Mouse (Mus musculus) fibroblast of lung, adult 2 months (primary cell): ENCODE data around the gene Cntfr.
A peak's percentile ranks its signal among the peaks of the same experiment; 100 is the strongest.

ENCODE experiments used
- DNase-seq: peaks from one replicate; pipeline ENCODE4 v3.0.0-alpha.2; 2011; ENCODE audit warnings: low read depth

The Cntfr gene

DNA sequence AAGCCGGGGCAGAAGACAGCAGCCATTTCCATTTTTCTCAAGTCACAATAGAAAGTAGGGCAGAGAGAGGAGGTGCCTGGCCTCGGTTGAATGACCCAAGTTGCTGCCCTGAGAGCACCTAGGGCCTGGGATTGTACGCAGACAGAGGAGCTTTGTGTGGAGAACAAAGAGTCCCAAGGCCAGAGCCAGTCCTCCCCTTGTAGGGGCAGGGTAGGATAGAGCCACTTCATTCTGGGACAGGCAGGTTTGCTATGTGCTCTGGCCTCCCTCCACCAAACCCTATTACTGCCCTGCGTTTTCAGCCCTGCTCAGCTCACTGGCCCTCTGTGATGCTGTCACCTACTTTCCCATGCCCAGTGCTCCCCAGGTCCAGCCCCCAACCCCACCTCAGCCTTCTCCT, 48.7 kb downstream of the Cntfr start:
- DNase-seq, result no peak

DNA sequence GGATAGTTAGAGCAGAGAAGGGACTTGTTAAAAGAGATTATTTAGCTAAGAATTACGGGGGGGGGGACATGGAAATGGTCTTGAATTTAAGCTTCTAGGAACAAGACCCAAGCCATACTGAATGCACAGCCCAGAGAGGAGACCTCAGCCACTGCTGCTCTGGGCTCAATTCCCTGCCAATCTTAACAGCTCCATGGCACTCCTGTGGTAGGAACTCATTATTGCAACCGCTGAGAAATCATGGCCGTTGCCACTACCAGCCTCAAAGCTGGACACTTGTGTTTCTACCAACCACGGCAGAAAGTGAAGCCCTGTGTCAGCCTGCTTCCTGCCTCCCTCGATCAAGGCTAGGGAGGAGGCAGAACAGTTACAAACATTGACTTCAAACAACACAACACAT, 51.4 kb downstream of the Cntfr start:
- no peak for DNase-seq

DNA sequence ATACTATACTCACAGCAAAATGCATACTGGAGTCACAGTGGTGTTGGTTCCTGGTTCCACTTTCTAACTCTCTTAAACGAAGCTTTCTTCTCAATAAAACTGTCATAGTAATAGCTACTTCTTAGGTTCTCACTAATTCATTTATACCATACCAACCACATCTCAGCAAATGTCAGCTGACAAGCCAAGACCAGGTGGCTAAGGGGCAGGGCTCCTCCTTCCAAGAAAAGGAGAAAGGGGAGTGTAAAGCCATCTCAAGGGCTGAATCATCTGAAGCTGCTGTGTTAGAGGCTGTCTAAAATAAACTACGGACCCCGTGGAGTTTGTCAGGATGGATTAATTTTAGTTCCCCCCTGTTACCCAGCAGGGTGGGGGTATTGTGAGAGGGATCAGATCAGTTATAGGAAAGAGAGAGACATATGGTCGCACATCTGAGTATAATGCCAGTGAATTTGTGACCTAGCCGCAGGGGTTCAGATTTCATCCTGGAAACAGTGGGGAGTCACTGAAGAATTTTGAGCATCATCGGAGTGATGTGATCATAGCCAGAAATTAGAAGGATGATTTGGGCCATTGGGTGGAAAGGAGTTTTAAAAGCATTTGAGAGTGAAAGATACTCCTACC, 55.6 kb downstream of the Cntfr start:
- no peak for DNase-seq

- peak; percentile 69 for DNase-seq
Observed at GRCm38 (mm10) chr4:41639913-41640507, 56.9 kb downstream of the Cntfr start, which contains the start of gene Enho. Enho (minus strand) TSS chr4:41640324.

- DNase-seq, result no peak
Observed at GRCm38 (mm10) chr4:41639214-41639841, 57.6 kb downstream of the Cntfr start.

GRCm38 (mm10) chr4:41638828-41639213, 58.1 kb downstream of the Cntfr start:
- no peak for DNase-seq

- no peak for DNase-seq
Observed at GRCm38 (mm10) chr4:41638186-41638731, 58.6 kb downstream of the Cntfr start.

- DNase-seq, result no peak
Observed at GRCm38 (mm10) chr4:41636882-41637635, 59.8 kb downstream of the Cntfr start.

GRCm38 (mm10) chr4:41636366-41636765, 60.5 kb downstream of the Cntfr start:
- DNase-seq, result no peak

DNA sequence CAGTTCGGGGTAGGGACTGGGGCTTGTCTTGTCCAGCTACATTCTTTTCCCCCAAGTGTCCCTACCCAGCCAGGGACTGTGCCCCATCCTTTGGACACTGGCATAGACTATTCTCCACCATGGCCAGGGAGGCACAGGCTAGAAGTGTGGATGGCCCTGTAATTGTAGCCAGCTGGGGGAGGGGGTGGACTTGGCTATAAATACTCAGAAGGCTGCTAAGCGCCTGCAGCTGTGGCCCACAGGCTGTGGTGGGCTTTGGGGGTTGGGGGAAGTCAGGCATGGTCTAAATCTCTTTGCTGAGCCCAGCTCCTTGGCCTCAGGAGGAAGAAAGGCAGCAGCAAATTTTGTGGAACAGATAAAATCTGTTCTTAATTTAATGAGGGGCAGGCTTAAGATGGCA, 61.0 kb downstream of the Cntfr start:
- no peak for DNase-seq

- no peak for DNase-seq
Observed at GRCm38 (mm10) chr4:41635224-41635623, 61.7 kb downstream of the Cntfr start.

DNA sequence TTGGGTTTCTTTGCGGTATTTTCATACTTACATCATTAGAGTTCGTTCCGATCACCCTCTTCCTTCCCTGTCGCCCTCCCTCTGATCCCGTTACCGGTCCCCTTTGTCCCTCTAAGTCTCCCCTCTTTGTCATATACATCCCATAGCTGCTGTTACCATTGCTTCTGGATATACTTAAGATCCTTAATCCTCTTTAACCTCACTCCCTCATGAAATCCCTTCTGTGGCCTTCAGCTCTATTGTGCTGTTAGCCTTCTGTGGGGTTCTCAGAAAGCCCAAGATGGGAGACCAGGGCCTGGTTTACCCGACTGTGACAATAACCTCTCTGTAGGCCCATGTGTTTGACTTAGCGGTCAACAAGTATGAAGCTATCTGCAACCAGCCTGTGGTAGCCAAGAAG, 62.3 kb downstream of the Cntfr start:
- no peak for DNase-seq

GRCm38 (mm10) chr4:41633001-41633400, 63.9 kb downstream of the Cntfr start:
- no peak for DNase-seq

- DNase-seq, result no peak
Observed at GRCm38 (mm10) chr4:41631390-41631789, 65.5 kb downstream of the Cntfr start.

DNA sequence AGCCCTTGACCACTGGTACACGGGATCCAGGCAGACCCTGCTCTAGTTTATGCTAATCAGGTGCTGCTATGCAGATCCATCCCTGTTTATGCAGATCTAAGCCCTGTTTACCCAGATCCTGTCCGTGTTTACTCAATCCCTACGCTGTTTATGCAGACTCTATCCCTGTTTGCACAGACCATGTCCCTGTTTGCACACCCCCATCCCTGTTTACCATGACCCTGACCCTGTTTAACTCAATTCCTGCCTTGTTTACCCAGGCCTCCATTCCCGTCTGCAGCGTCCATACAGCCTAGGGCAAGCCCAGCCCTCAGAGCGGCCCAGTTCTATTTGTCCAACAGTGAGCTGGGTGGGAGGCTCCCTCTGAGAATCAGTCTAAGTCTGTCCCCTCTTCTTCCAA, 66.7 kb downstream of the Cntfr start:
- no peak for DNase-seq

DNA sequence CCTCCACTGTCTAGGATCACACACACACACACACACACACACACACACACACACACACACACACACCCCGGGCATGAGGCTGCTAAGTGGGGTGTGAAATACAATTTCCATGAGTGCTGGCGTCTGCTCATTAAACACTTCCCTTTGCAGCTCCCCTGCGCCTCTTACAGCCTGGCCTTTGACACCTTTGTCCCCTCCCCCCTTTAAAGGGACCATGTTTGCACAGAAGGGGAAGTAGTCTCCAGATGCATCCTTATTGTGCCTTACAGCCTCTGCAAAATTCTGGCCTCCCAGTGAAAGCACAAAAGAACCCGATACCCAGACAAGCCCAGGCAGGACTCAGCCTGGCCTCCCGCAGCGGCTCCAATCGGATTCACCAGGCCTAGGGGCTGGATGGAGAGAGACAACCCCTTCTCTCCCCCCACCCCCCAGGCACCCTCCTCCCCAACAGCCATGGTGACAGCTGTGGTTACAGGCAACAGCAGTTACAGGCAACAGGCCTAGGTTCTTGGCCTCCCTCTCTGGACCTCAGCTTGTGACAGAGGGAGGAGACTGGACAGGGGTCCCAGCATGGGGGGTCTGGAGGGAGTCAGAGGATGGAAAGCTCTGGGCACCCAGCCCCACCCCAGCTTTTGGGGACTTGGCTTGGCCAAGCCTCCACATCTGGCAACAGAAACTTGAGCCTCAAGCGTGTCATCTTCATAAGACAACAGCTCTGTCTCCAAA, 68.5 kb downstream of the Cntfr start:
- no peak for DNase-seq

DNA sequence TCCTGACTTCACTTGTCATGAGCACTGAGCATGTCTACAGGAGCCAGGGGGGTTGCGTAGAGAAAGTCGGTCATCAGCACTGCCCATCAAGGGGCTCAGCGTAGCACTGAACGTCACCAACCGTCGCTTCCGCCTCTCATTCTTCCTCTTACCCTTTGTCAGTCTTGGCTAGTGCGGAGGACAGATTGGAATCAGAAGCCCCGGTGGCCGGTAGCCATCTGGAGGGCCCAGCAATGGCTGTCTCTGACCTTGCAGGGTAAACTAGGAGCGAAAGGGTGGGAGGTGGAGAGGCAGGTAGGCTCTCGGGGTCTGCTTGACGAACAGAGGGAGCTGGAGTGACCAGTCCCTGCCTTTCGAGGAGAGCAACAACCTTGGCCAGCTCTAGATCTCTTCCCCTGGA, 74.8 kb downstream of the Cntfr start:
- no peak for DNase-seq

DNA sequence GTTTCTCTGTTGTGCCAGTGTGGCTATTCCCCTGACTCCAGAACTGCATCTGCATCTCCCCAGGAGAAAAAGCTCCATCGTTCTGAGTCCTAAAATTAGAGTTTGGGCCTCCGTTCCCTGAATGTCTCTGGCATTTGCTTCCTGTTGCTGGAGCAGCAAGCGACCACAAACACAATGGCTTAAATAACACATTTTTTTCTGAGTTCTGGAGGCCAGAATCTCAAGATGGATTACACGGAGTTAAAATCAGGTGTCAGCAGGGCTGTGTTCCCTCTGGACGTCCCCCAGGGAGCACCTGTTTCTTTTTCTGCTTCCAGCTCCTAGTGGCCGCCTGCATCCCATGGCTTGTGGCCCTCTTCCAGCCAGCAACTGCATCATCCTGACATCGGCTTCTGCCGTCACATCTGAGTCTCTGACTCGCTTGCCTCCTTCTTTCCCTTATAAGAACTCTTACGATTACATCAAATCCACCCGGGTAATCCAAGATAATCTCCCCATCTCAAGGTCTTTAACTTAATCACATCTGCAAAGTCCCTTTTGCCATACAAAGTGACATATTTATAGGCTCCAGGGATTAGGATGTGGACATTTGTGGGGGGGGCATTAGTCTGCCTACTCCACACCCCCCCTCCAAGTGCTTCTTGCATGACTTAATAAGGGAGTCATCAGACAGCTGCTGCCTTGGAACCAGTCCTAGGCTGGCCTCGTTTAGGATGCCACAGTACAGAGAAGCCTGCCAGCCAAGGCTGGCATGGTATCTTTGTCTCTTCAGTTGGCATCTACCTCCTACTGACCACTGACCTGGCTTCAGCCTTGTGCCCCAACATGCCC, 77.8 kb downstream of the Cntfr start:
- no peak for DNase-seq

DNA sequence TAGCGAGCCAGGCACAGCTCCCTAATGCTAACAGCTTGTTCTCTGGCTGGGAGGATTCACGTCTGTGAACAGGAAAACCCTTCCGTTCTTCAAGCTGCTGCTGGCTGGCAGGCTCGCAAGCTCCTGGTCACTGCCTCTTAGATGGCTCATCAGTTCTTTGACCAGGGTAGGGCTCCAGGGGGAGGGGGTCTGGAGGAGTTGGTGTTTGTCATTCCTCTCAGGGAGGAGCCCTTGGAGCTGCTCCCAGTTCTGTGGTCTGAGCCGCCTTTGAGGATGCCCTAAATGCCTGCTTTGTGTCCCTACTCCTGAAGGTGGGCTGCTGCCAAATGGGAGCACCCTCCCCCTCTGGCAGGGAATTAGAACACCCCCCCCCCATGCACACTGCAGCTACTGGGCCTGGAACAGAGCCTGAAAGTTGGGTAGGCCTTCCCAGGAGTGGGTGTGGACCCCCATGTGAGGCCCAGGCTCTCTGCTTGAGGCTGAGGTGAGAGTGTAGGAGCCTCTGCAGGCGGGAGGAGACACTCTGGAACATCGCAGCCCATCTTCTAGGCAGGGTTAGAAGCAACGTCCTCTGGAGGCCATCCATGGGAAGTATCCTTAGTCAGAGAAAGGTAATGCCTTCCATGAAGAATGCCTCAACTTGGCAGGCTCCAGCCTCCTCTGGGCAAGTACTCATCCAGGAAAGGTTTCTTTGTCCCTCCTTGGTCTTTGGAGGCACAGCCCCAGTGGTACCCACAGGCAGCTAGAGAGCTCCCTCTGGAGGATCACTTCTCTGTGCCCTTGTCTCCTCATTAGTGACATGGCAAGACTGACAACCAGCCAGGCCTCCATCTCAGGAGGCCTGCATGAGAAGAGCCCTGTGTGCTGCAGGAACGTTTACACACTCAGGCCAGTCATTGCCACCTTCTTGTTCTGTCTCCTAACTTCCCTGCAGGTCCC, 81.0 kb downstream of the Cntfr start:
- DNase-seq, result peak; percentile 58

- DNase-seq, result no peak
Observed at GRCm38 (mm10) chr4:41614156-41614555, 82.7 kb downstream of the Cntfr start.
